Mouse (Mus musculus): ENCODE measurements around the gene Egln3.

Egln3 gene

GRCm38 (mm10) chr12:54202276-54202675 lies 1.4 kb downstream of the Egln3 start:
- DNase-seq, result no peak

GRCm38 (mm10) chr12:54200856-54201255 lies 2.8 kb downstream of the Egln3 start:
- DNase-seq, result no peak

GRCm38 (mm10) chr12:54200172-54200571 lies 3.5 kb downstream of the Egln3 start:
- DNase-seq, result no peak

- DNase-seq, result no peak
Observed at GRCm38 (mm10) chr12:54198282-54198918, 5.3 kb downstream of the Egln3 start.

- no peak for DNase-seq
Observed at GRCm38 (mm10) chr12:54197849-54198248, 5.8 kb downstream of the Egln3 start.

GRCm38 (mm10) chr12:54197301-54197782 lies 6.3 kb downstream of the Egln3 start:
- no peak for DNase-seq

GRCm38 (mm10) chr12:54196881-54197280 lies 6.8 kb downstream of the Egln3 start:
- DNase-seq, result no peak

- no peak for DNase-seq
Observed at GRCm38 (mm10) chr12:54194159-54194558, 9.5 kb downstream of the Egln3 start.

- no peak for DNase-seq
Observed at GRCm38 (mm10) chr12:54192305-54192661, 11.4 kb downstream of the Egln3 start.

- DNase-seq, result peak; percentile 21
Observed at GRCm38 (mm10) chr12:54191608-54192304, 11.9 kb downstream of the Egln3 start.

- no peak for DNase-seq
Observed at GRCm38 (mm10) chr12:54191181-54191580, 12.5 kb downstream of the Egln3 start.

- DNase-seq, result no peak
Observed at GRCm38 (mm10) chr12:54187812-54188600, 15.7 kb downstream of the Egln3 start.

- DNase-seq, result no peak
Observed at GRCm38 (mm10) chr12:54186926-54187623, 16.6 kb downstream of the Egln3 start.

- DNase-seq, result no peak
Observed at GRCm38 (mm10) chr12:54184264-54184663, 19.4 kb downstream of the Egln3 start.

- DNase-seq, result no peak
Observed at GRCm38 (mm10) chr12:54178323-54178722, 25.3 kb downstream of the Egln3 start.

- no peak for DNase-seq
Observed at GRCm38 (mm10) chr12:54168786-54169185, 34.9 kb downstream of the Egln3 start.

- DNase-seq, result no peak
Observed at GRCm38 (mm10) chr12:54167737-54168136, 35.9 kb downstream of the Egln3 start.

- DNase-seq, result no peak
Observed at GRCm38 (mm10) chr12:54164724-54165050, 39.0 kb downstream of the Egln3 start.

- no peak for DNase-seq
Observed at GRCm38 (mm10) chr12:54164040-54164723, 39.5 kb downstream of the Egln3 start.

- DNase-seq, result no peak
Observed at GRCm38 (mm10) chr12:54163166-54163565, 40.5 kb downstream of the Egln3 start.

- no peak for DNase-seq
Observed at GRCm38 (mm10) chr12:54162637-54163131, 41.0 kb downstream of the Egln3 start.

GRCm38 (mm10) chr12:54161468-54162202 lies 42.0 kb downstream of the Egln3 start:
- DNase-seq, result no peak

Measured in cerebellum, adult 9-11 months (tissue).